Mouse (Mus musculus) heart, postnatal 0 days (tissue): ENCODE measurements around the gene Ripor3. TPM values are rescaled to one million over a fixed set of nuclear protein-coding genes. Genes with fewer than 3 reads are reported as not detected.
A peak's percentile ranks its signal among the peaks of the same experiment; 100 is the strongest.

Experiments used
- ATAC-seq: fragments of 200-750 bp; cut with Nextera tagmentation; 2 replicates; pipeline ENCODE4 v1.8.0; 2017; ENCODE audit warnings: low read depth, moderate number of reproducible peaks, moderate library complexity; ENCODE audit not compliant: insufficient read depth
- DNase-seq: peaks from one replicate; pipeline ENCODE4 v3.0.0-alpha.2; 2016; ENCODE audit warnings: low spot score
- H3K27ac ChIP-seq: fragments of 300-500 bp; sonication (generic); 2 replicates; pipeline ENCODE4 v1.5.1; 2014; ENCODE audit warnings: low read depth, mild to moderate bottlenecking
- H3K27me3 ChIP-seq: fragments of 300-500 bp; sonication (generic); 2 replicates; pipeline ENCODE4 v1.6.1; 2014; ENCODE audit warnings: low read length, mixed read lengths; ENCODE audit not compliant: control insufficient read depth, insufficient read depth
- H3K36me3 ChIP-seq: fragments of 300-500 bp; sonication (generic); replicated peaks from 2 replicates; pipeline ENCODE4 v1.6.1; 2014; ENCODE audit warnings: low read length, mixed read lengths; ENCODE audit not compliant: control insufficient read depth, insufficient read depth
- H3K4me1 ChIP-seq: fragments of 300-500 bp; sonication (generic); 2 replicates; pipeline ENCODE4 v1.6.1; 2014; ENCODE audit warnings: antibody characterized with exemption; ENCODE audit not compliant: control insufficient read depth, insufficient read depth
- H3K4me2 ChIP-seq: fragments of 300-500 bp; sonication (generic); 2 replicates; pipeline ENCODE4 v1.6.1; 2014; ENCODE audit warnings: low read depth, mild to moderate bottlenecking, low read length, moderate library complexity
- H3K4me3 ChIP-seq: fragments of 300-500 bp; sonication (generic); 2 replicates; pipeline ENCODE4 v1.5.1; 2014; ENCODE audit warnings: low read depth, low read length
- H3K9ac ChIP-seq: fragments of 300-500 bp; sonication (generic); replicated peaks from 2 replicates; pipeline ENCODE4 v1.6.1; 2014; ENCODE audit warnings: low read depth, low read length, mixed read lengths
- H3K9me3 ChIP-seq: fragments of 300-500 bp; sonication (generic); replicated peaks from 2 replicates; pipeline ENCODE4 v1.6.1; 2016; ENCODE audit warnings: low read length; ENCODE audit not compliant: control insufficient read depth
- CTCF ChIP-seq: IDR thresholded peaks from 2 replicates; pipeline ENCODE4 v1.5.1; 2016; ENCODE audit warnings: antibody characterized with exemption, control low read depth, low read depth
- EP300 ChIP-seq: IDR thresholded peaks from 2 replicates; pipeline ENCODE4 v1.6.1; 2016; ENCODE audit warnings: antibody characterized with exemption, low read depth
- WGBS: fragments of 180-500 bp; shearing (Covaris S2); extraction: QIAGEN DNeasy Blood & Tissue Kit; methylation state at CpG from one replicate; pipeline ENCODE4 v1.1.7; 2014; 5-methylcytosine and 5-hydroxymethylcytosine counted together
- polyA plus RNA-seq: library from polyadenylated mRNA; unstranded; fragments of >200 nt; fragmentation: Nextera tagmentation; extraction: Ambion mirVana; gene quantifications from 2 replicates; pipeline ENCODE4 v1.2.1, GENCODE M21; 2015
- total RNA-seq: library from RNA; depleted of rRNA; stranded (reverse); fragments of >200 nt; gene quantifications from 2 replicates; pipeline ENCODE4 v1.2.3, GENCODE M21; 2014; ENCODE audit warnings: low replicate concordance

Ripor3 gene
- total and polyA plus RNA-seq, 2 experiments from 2014 or later: 0.29 to 1.9 TPM

GRCm38 (mm10) chr2:167987640-167988039, 22.8 kb downstream of the Ripor3 start:
- TF ChIP-seq CTCF (no peak), EP300 (no peak)
- ATAC-seq (no peak), DNase-seq (no peak)
- Histone ChIP-seq H3K4me2 (no peak overlapping the region), H3K27me3 (no peaks in the 10 kb centered on the region; the same call in 1 of the 2 replicates), H3K27ac (no peak overlapping the region), H3K9ac (no peak overlapping the region), H3K36me3 (no peaks in the 10 kb centered on the region), H3K4me3 (no peak overlapping the region), H3K9me3 (no peaks in the 10 kb centered on the region), H3K4me1 (peaks cover 14% of the 10 kb centered on the region)
- 35% methylated on average over 12 of the region's 12 CpGs for WGBS

DNA sequence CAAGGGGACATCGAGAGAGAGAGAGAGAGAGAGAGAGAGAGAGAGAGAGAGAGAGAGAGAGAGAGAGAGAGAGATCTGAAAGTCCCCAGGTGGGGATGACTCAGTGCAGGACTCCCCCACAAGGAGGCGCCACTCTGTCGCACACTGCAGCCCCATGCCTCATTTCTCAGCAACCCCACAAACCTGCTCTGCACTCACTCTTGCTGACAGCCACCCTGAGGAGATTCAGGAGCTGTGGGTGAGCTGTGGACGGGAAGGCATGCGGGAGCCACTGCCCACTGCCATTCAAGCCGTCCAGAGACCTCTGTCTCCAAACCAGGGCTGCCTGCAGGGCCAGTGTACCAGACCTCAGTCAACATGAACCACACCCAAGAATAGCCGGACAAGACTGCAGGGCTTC, 23.7 kb downstream of the Ripor3 start:
- Histone ChIP-seq H3K4me2 (no peak overlapping the region), H3K4me3 (no peak overlapping the region), H3K36me3 (no peaks in the 10 kb centered on the region), H3K27ac (no peak overlapping the region), H3K9me3 (no peaks in the 10 kb centered on the region), H3K9ac (no peak overlapping the region), H3K4me1 (peaks cover 14% of the 10 kb centered on the region), H3K27me3 (no peaks in the 10 kb centered on the region; the same call in 1 of the 2 replicates)
- peak; percentile 33 for DNase-seq
- peak; percentile 54 for TF ChIP-seq CTCF
- TF ChIP-seq EP300: no peak
- peak; percentile 18; the same call in 1 of the 2 replicates for ATAC-seq
- 9% methylated on average over 6 of the region's 7 CpGs for WGBS

DNA sequence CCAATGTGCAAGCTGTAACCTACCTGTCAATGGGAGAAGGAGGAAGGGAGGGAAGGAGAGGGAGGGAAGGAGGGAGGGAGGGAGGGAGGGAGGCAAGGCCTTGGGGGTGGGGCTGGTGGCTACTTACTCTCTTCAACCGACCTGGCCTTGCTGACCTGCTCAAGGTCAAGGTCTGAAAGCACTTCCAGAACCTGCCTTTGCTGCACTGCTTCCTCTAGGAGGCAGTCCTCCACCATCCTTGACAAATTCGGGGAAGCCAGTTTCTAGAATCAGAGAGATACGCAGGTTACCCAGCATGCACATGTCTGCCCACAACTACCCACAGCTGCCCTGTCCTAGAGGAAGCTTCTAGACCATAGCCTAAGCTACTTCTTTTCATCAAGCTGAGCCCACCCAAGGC, 25.5 kb downstream of the Ripor3 start:
- H3K4me2 ChIP-seq: no peak overlapping the region
- ATAC-seq (no peak), DNase-seq (no peak)
- no peaks in the 10 kb centered on the region for H3K36me3 ChIP-seq
- H3K4me3 ChIP-seq: no peak overlapping the region
- WGBS: 48% methylated on average over 3 of the region's 3 CpGs
- H3K9me3 ChIP-seq: no peaks in the 10 kb centered on the region
- no peak overlapping the region for H3K9ac ChIP-seq
- H3K27me3 ChIP-seq: no peaks in the 10 kb centered on the region; the same call in 1 of the 2 replicates
- no peak overlapping the region for H3K27ac ChIP-seq
- peak; percentile 26; the same call in 1 of the 2 replicates for TF ChIP-seq CTCF
- no peak for TF ChIP-seq EP300
- peaks cover 14% of the 10 kb centered on the region for H3K4me1 ChIP-seq

DNA sequence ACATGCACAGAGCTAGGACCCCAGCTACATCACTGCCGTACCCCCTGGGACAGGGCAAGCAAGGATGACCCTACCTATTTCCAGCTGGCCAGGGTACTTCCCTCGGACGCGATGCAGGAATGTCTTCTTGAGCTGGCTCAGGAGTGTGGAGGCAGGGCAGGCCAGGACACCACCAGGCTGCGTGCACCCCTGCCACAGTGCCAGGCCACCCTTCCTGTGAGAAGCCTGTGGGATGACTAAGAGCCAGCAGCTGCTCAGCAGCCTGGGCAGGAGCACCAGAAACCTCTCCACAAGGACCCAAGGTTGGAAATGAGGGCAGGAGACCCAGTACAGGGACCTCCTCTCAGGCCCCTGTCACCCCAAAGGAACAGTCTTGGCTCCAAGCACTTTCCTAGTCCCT, 26.0 kb downstream of the Ripor3 start:
- DNase-seq: no peak
- 89% methylated on average over 5 of the region's 5 CpGs for WGBS
- no peak overlapping the region for H3K9ac ChIP-seq
- H3K27me3 ChIP-seq: no peaks in the 10 kb centered on the region; the same call in 1 of the 2 replicates
- no peak for ATAC-seq
- no peak overlapping the region for H3K4me3 ChIP-seq
- H3K4me1 ChIP-seq: peaks cover 10% of the 10 kb centered on the region
- H3K4me2 ChIP-seq: no peak overlapping the region
- H3K36me3 ChIP-seq: no peaks in the 10 kb centered on the region
- H3K27ac ChIP-seq: no peak overlapping the region
- no peak for TF ChIP-seq CTCF
- TF ChIP-seq EP300: no peak
- no peaks in the 10 kb centered on the region for H3K9me3 ChIP-seq

- 0 out of 2 replicates have a peak, but pooled peaks cover 4% of the 10 kb centered on the region for H3K4me1 ChIP-seq
- no peak for DNase-seq
Measured at GRCm38 (mm10) chr2:167982646-167983045, 27.8 kb downstream of the Ripor3 start.

GRCm38 (mm10) chr2:167980391-167980790, 30.0 kb downstream of the Ripor3 start:
- no peak overlapping the region for H3K9ac ChIP-seq
- H3K4me3 ChIP-seq: no peak overlapping the region
- H3K27me3 ChIP-seq: no peaks in the 10 kb centered on the region
- peaks cover 26% of the 10 kb centered on the region for H3K36me3 ChIP-seq
- no peak overlapping the region for H3K27ac ChIP-seq
- H3K4me1 ChIP-seq: no peaks in the 10 kb centered on the region
- 79% methylated on average over 10 of the region's 10 CpGs for WGBS
- H3K9me3 ChIP-seq: no peaks in the 10 kb centered on the region
- no peak overlapping the region for H3K4me2 ChIP-seq
- ATAC-seq: no peak
- DNase-seq: no peak
- TF ChIP-seq CTCF (no peak), EP300 (no peak)

More at GRCm38 (mm10) chr2:167982646-167983045, 27.8 kb downstream of the Ripor3 start:
- no peak overlapping the region for H3K27ac ChIP-seq
- no peak overlapping the region for H3K4me3 ChIP-seq
- no peak overlapping the region for H3K4me2 ChIP-seq
- no peak overlapping the region for H3K9ac ChIP-seq
- WGBS: 68% methylated on average over 9 of the region's 9 CpGs
- no peaks in the 10 kb centered on the region for H3K9me3 ChIP-seq
- TF ChIP-seq EP300 (no peak), CTCF (peak; percentile 50)
- H3K36me3 ChIP-seq: peaks cover 5% of the 10 kb centered on the region
- no peaks in the 10 kb centered on the region; the same call in 1 of the 2 replicates for H3K27me3 ChIP-seq
- no peak for ATAC-seq
